Mouse (Mus musculus): ENCODE results near the gene Ubxn11.
"Not testable (repeated sequence)": the region's sequence is repeated elsewhere in the genome, so short reads cannot be mapped to it uniquely, and the experiment has no call there.

Ubxn11 gene

GRCm38 (mm10) chr4:134128983-134129362 lies 26.6 kb downstream of the Ubxn11 start:
- in situ Hi-C loops (cut with MboI; ENCODE audit: unreplicated experiment in 2 of 2) = loop anchor here (5.0 kb wide), 1 partner anchor 37 kb away; no protein-coding TSS in a partner anchor

GRCm38 (mm10) chr4:134129482-134129881 lies 27.1 kb downstream of the Ubxn11 start:
- in situ Hi-C loops (cut with MboI; ENCODE audit: unreplicated experiment in 2 of 2) = loop anchor here (5.0 kb wide), 1 partner anchor 37 kb away; no protein-coding TSS in a partner anchor

- in situ Hi-C loops (cut with MboI; ENCODE audit: unreplicated experiment in 2 of 2) = loop anchor here in 1 of 2 experiments (5.0 kb wide), 2 partner anchors 35 to 100 kb away; no protein-coding TSS in a partner anchor
Observed at GRCm38 (mm10) chr4:134132117-134132516, 29.7 kb downstream of the Ubxn11 start.

- in situ Hi-C loops (cut with MboI; ENCODE audit: unreplicated experiment in 2 of 2) = loop anchor here in 1 of 2 experiments (5.0 kb wide), 2 partner anchors 35 to 100 kb away; no protein-coding TSS in a partner anchor
Observed at GRCm38 (mm10) chr4:134132519-134133095, 30.2 kb downstream of the Ubxn11 start.

GRCm38 (mm10) chr4:134136280-134136926 lies 34.0 kb downstream of the Ubxn11 start:
- in situ Hi-C loops (cut with MboI; ENCODE audit: unreplicated experiment in 2 of 2) = no loop called here

GRCm38 (mm10) chr4:134138857-134139256 lies 36.5 kb downstream of the Ubxn11 start:
- in situ Hi-C loops (cut with MboI; ENCODE audit: unreplicated experiment in 2 of 2) = no loop called here

- in situ Hi-C loops (cut with MboI; ENCODE audit: unreplicated experiment in 2 of 2) = not testable (repeated sequence)
Observed at GRCm38 (mm10) chr4:134144297-134144696, 41.9 kb downstream of the Ubxn11 start.

- in situ Hi-C loops (cut with MboI; ENCODE audit: unreplicated experiment in 2 of 2) = no loop called here
Observed at GRCm38 (mm10) chr4:134149389-134149788, 47.0 kb downstream of the Ubxn11 start.

- in situ Hi-C loops (cut with MboI; ENCODE audit: unreplicated experiment in 2 of 2) = no loop called here
Observed at GRCm38 (mm10) chr4:134152112-134152511, 49.7 kb downstream of the Ubxn11 start.

- in situ Hi-C loops (cut with MboI; ENCODE audit: unreplicated experiment in 2 of 2) = no loop called here
Observed at GRCm38 (mm10) chr4:134153656-134154055, 51.3 kb downstream of the Ubxn11 start.

- in situ Hi-C loops (cut with MboI; ENCODE audit: unreplicated experiment in 2 of 2) = no loop called here
Observed at GRCm38 (mm10) chr4:134154354-134154753, 52.0 kb downstream of the Ubxn11 start.

- in situ Hi-C loops (cut with MboI; ENCODE audit: unreplicated experiment in 2 of 2) = no loop called here
Observed at GRCm38 (mm10) chr4:134155531-134155930, 53.2 kb downstream of the Ubxn11 start.

GRCm38 (mm10) chr4:134155961-134156465 lies 53.6 kb downstream of the Ubxn11 start:
- in situ Hi-C loops (cut with MboI; ENCODE audit: unreplicated experiment in 2 of 2) = no loop called here

GRCm38 (mm10) chr4:134156744-134157143 lies 54.4 kb downstream of the Ubxn11 start:
- in situ Hi-C loops (cut with MboI; ENCODE audit: unreplicated experiment in 2 of 2) = no loop called here

- in situ Hi-C loops (cut with MboI; ENCODE audit: unreplicated experiment in 2 of 2) = no loop called here
Observed at GRCm38 (mm10) chr4:134157558-134157957, 55.2 kb downstream of the Ubxn11 start.

GRCm38 (mm10) chr4:134158774-134159173 lies 56.4 kb downstream of the Ubxn11 start:
- in situ Hi-C loops (cut with MboI; ENCODE audit: unreplicated experiment in 2 of 2) = no loop called here

GRCm38 (mm10) chr4:134160071-134160470 lies 57.7 kb downstream of the Ubxn11 start:
- in situ Hi-C loops (cut with MboI; ENCODE audit: unreplicated experiment in 2 of 2) = not testable (repeated sequence)

- in situ Hi-C loops (cut with MboI; ENCODE audit: unreplicated experiment in 2 of 2) = no loop called here
Observed at GRCm38 (mm10) chr4:134164591-134164990, 62.2 kb downstream of the Ubxn11 start.

- in situ Hi-C loops (cut with MboI; ENCODE audit: unreplicated experiment in 2 of 2) = loop anchor here in 1 of 2 experiments (5.0 kb wide), 1 partner anchor 33 kb away; no protein-coding TSS in a partner anchor
Observed at GRCm38 (mm10) chr4:134165024-134165423, 62.7 kb downstream of the Ubxn11 start.

GRCm38 (mm10) chr4:134165548-134166465 lies 63.4 kb downstream of the Ubxn11 start:
- in situ Hi-C loops (cut with MboI; ENCODE audit: unreplicated experiment in 2 of 2) = loop anchor here in 1 of 2 experiments (5.0 kb wide), 1 partner anchor 34 kb away; no protein-coding TSS in a partner anchor

Measured in v-Abl transformed pro-B cells (cell line).